Mouse (Mus musculus) right cerebral cortex, postnatal 10 days (tissue): ENCODE results near the gene Muc13.
A peak's percentile ranks its signal among the peaks of the same experiment; 100 is the strongest.

Experiments
- DNase-seq, 2 experiments: peaks; one replicate each; pipeline ENCODE4 v3.0.0; 2021; ENCODE audit warnings: low spot score in 2 of 2

Gene Muc13

DNA sequence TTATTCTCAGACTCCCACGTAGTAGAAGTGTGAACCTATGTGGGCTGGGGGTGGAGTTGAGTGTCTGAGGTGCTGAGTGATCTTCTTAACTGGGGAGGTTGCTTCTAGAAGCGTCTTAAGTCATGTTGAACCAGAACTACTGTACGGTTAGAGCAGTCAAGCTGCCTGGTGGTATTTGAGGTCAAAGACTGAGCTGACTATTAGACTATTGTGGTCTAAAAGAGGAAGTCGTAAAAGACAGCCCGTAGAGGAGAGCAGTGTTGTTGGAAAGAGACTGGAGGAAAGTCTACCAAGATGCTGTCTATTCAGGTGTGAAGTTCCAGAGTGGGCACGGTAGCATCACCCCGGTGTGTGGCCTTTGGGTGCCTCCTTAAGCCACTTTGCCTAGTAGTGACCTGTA is 24.0 kb upstream of the Muc13 start:
- no peak for DNase-seq

GRCm38 (mm10) chr16:33770778-33771454 is 22.9 kb upstream of the Muc13 start:
- no peak for DNase-seq

GRCm38 (mm10) chr16:33772809-33773208 is 21.0 kb upstream of the Muc13 start:
- no peak for DNase-seq

- no peak for DNase-seq
Observed at GRCm38 (mm10) chr16:33774972-33775371, 18.9 kb upstream of the Muc13 start.

GRCm38 (mm10) chr16:33775733-33776335 is 18.0 kb upstream of the Muc13 start:
- no peak for DNase-seq

- no peak for DNase-seq
Observed at GRCm38 (mm10) chr16:33776766-33777529, 16.9 kb upstream of the Muc13 start.

GRCm38 (mm10) chr16:33777607-33778006 is 16.2 kb upstream of the Muc13 start:
- DNase-seq: no peak

- DNase-seq: no peak
Observed at GRCm38 (mm10) chr16:33781789-33782728, 11.8 kb upstream of the Muc13 start.

- no peak for DNase-seq
Observed at GRCm38 (mm10) chr16:33782729-33783091, 11.1 kb upstream of the Muc13 start.

- no peak for DNase-seq
Observed at GRCm38 (mm10) chr16:33784547-33784946, 9.3 kb upstream of the Muc13 start.

GRCm38 (mm10) chr16:33785092-33785704 is 8.6 kb upstream of the Muc13 start:
- no peak for DNase-seq

DNA sequence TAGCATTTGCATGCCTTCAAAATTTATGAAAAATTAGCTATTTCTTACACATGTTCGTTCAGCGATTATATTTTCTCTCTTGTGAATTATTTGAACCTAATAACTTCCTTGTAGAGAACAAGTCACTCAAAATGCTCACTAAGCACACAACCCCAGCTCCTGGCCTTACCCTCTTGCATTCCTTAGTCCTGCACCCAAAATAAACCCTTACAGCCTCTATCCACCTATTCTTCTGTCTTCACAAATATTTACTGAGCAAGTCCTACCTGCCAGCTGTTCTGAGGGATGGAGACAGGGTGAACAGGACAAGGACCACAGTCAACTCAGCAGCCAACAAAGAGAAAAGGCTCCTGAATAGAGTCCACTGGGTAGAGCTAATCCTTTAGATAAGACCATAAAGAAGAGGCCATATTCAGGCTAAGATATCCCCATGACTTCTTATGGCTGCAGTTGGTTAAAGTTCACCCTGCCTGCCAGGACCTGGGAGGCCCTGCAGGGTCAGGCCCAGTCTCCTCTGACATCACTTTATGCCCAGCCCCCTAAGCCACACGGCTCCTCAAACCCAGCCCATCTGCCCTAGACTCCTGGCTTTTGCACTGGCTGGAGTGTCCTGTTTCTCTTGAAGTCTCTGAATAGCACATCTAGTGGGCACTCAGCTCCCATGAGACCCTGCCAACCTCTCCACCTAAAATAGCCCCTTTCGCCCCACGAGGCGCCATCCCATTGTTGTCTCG is 7.0 kb upstream of the Muc13 start:
- DNase-seq: no peak

DNA sequence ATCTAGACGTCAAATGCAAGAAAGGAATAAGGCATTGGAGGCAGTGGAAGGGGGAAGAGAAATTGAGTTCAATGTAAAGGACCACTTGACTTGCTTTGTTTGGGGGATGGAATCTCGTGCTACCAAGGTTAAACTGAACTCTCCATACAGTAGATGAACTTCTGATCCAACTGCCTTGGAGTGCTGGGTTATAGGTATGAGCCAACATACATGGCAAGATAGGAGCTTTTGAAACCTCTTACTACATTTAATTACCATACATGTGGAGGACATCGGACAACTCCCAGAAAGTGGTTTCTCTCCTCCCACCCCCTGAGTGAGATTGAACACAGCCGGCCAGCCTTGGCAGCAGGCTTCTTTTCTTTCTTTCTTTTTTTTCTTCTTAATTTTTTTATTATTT is 1.3 kb downstream of the Muc13 start:
- DNase-seq: no peak

GRCm38 (mm10) chr16:33795887-33796286 is 2.0 kb downstream of the Muc13 start:
- DNase-seq: no peak

GRCm38 (mm10) chr16:33796756-33797155 is 2.9 kb downstream of the Muc13 start:
- no peak for DNase-seq

DNA sequence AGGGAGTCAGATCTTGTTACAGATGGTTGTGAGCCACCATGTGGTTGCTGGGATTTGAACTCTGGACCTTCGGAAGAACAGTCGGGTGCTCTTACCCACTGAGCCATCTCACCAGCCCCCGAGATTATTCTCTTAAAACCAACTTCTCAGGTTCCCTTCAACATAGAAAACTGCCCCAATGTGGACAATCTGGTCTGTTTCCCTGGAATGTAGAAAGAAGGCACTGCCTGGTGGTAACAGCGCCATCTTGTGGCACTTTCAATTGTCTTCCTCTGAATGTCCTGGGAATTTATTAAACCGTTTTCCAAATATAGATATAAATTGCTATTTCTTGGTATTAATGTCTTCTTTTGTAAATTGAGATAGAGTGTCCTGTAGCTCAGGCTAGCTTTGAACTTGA is 4.0 kb downstream of the Muc13 start:
- peak; percentile 45 to 63 for DNase-seq

GRCm38 (mm10) chr16:33810002-33810401 is 16.2 kb downstream of the Muc13 start:
- DNase-seq: no peak

- DNase-seq: no peak
Observed at GRCm38 (mm10) chr16:33818413-33819165, 24.8 kb downstream of the Muc13 start.

- peak; percentile 87 to 92 for DNase-seq
Observed at GRCm38 (mm10) chr16:33820269-33821178, 26.7 kb downstream of the Muc13 start.
